Mouse (Mus musculus): ENCODE measurements around the gene Lrp6.

- TF ChIP-seq POLR2A (IDR thresholded peaks at IDR 0.05; ENCODE audit: borderline replicate concordance, low read depth, low read length): no peak
- no peak for TF ChIP-seq CTCF (IDR thresholded peaks at IDR 0.05; ENCODE audit: low read depth, low read length)
These were observed 108.4 kb downstream of the Lrp6 start for GRCm38 (mm10) chr6:134458376-134458775.

All from bone marrow macrophage, adult 2 months (primary cell).